Mouse (Mus musculus) adrenal gland, adult 2 months (tissue): ENCODE data around the gene Noto. TPM values are rescaled to one million over a fixed set of nuclear protein-coding genes. Genes with fewer than 3 reads are reported as not detected.

Experiments used
- DNase-seq: peaks from one replicate; pipeline ENCODE4 v3.0.0; 2021
- long read RNA-seq: library from polyadenylated mRNA; stranded (forward); transcript quantifications from one replicate; pipeline ENCODE4 v2.0.0, GENCODE M21; 2021
- polyA plus RNA-seq: library from polyadenylated mRNA; depleted of rRNA; stranded (reverse); fragments of >200 nt; gene quantifications from 2 replicates; pipeline ENCODE4 v1.2.3, GENCODE M21; 2012; rRNA removed
- total RNA-seq, 2 experiments: library from RNA; stranded (reverse); gene quantifications; 2 replicates each; pipeline ENCODE4 v1.2.3; 2021

The Noto gene
- total RNA-seq (not detected), polyA plus RNA-seq (not detected in 2 replicates)
- long read RNA-seq = 0 reads

- peak; percentile 50 for DNase-seq
Observed at GRCm38 (mm10) chr6:85423836-85424379, at the start of gene Noto. TSS of gene Noto (plus strand) at chr6:85423886.

DNA sequence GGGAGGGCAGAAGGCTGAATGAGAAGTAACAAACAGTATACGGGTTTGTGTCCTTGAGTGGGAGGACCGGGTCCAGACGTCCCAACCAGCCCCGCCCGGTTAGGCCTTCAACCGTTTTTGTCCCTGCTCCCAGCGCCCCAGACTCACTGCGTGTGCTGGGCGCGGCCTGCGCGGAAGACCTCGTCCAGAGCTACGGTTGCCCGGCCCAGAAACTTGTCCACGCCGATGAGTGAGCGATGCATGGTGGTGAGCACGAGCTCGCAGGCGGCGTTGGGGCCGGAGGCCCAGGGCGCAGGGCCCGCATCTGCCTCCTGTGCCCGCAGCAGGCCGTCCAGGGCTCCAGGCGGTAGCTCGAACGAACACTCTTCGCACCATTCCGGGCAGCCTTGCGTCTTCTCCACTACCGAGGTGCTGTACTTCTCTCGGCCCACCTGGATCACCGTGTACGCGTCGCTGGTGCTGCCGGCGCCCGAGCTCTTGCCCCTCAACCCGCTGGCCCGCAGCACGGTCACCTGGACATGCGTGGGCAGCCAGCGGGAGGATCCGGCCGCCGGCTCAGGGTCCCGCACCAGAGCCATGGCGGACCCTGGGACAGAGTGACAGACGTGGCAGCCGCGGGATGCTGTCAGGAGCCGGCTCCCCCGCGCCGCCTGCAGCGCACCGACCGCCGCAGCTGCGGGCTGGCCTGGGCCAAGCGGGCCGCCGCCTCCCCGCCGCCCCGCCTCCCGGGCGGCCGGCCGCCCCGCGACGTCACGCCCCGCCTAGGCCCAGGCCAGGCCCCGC lies 49.5 kb upstream of the Noto start, which contains the start of gene Rab11fip5:
Rab11fip5 (minus strand) TSS at position 684 of the 783 bp plus-strand sequence.
- peak; percentile 72 for DNase-seq

DNA sequence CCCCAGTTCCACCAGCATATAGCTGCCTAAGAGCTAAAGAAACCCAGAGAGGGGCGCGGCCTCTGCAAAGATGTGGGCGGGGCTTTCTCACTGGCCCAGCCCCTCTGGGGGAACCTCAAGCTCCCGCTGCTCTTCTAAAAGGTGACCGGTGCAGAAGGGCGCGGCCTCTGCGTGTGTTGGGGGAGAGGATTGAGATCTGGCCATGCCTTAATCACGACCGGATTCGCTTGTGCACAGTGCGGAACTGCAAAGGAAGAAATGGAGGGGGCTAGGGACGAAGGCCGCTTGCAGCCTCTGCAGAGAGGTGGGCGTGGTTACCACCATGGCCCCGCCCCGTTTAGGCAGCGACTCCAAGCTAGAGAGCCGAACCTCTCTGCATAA lies 49.0 kb upstream of the Noto start:
- DNase-seq = peak; percentile 98

DNA sequence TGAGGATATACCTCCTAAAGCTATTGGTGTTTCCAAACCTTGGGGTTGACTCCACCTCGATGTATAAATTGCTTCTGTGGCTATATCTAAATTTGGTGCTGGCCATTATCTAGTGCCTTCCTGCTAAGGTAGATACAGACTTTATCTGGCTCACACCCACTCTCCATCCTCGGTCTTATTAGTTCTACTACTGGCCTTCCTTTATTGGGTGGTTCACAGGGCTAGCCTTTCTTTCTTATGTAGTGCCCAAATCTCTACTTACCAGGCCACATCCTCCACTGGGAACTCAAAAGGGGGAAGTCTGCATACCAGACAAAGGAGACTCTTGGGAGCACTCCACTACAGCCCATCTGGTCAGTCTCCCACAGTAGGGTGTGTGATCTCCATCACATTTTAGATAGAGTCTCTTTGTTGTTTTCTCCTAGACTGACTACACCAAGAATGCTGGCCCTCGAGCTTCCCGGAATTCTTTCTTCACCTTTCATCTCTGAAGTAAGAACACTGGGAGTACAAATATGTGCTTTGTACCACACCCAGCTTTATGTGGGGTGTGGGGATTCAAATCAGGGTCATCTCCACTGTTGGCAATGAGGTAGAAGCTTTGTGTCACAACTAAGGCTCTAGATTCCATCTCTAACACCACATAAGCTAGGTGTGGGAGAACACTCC lies 46.5 kb upstream of the Noto start:
- no peak for DNase-seq

DNA sequence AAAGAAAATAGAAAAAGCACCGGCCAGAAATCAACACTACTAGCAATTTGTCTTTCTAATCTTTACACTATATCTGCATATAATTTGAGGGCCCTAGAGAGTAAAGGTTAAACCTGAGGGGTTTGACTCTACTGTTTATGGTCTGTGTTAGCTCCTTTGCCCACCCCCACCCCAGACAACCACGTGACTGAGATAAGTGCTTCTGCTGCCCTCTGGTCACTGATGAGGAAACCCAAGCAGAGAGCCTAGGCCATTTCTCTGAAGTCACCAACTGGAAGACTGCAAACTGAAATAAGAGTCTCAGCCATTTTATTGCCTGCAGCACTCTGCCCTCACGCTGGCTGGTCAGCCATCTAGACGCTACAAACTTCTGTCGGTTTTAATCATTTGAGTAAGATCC lies 45.8 kb upstream of the Noto start:
- no peak for DNase-seq

DNA sequence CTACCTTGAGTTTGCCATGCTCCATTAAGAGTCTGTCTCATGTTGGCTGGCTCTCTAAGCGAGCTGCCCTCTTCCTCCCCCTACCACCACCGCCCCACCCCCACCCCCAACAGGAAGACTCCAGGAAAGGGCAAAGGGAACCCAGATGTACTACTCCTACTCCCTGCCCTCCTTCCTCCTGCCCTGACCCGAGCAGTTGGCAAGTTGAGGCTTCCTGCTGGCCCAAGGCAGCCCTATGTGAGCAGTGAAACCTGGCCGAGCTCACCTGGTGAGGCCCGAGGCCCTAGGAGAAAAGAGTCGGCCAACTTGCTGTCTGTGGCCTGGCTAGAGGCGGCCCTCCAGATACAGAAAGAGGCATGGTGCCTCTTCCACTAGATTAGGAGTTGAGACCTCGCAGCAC lies 45.1 kb upstream of the Noto start:
- DNase-seq = no peak

- peak; percentile 86 for DNase-seq
Observed at GRCm38 (mm10) chr6:85380201-85380900, 43.3 kb upstream of the Noto start.

DNA sequence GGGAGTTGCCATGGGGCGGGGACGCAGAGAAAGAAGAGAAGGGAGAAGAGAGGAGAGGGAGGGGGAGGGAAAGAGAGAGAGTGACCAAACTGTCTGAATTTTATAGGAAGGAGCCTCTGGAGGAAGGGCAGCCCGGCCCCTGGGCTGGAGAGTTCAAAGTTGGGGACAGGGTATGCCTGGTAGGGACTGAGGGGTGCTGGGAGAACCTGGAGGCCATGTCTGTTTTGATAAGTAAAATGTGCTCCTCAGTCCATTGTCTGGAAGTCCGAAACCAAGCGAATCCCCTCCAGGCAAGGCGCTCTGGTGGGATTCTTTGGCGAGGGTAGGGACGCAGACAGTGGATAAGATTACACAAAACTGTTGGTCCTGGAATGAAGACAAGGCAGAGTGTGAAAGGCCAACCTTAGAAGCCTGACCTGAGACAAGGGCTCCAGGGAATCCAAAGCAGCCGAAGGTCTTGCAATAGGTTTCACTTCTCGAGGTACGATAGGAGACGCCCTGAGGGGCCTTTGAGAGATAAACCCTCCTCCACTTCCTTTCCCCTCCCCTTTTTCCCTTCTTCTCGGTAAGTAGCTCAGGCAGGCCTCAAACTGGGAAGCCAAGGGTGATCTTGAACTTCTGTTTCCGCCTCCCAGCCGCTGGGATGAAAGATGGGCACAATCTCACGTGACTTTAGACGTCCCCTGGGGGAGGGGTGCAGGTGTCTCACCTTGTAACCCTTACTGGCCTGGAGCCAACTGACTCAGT lies 42.6 kb upstream of the Noto start:
- DNase-seq = no peak

DNA sequence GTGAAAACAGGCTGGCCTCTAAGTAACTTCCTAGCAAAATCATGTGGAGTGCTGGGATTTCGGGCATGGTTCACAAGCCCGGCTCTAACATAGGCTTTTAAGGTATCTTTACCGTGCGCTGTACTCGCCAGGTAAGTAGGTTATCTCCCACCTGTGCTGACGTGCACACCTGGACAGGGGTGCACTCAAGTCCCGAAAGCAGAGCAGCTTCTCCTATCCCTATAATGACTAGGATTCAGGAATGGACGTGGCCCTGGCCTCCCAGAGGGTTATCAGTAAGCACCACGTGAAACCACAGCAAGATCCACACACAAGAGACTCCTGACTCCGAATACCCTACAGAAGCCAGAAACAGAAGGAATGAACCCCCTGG lies 42.1 kb upstream of the Noto start:
- DNase-seq = no peak

GRCm38 (mm10) chr6:85382791-85383190 lies 40.9 kb upstream of the Noto start:
- DNase-seq = peak; percentile 43

DNA sequence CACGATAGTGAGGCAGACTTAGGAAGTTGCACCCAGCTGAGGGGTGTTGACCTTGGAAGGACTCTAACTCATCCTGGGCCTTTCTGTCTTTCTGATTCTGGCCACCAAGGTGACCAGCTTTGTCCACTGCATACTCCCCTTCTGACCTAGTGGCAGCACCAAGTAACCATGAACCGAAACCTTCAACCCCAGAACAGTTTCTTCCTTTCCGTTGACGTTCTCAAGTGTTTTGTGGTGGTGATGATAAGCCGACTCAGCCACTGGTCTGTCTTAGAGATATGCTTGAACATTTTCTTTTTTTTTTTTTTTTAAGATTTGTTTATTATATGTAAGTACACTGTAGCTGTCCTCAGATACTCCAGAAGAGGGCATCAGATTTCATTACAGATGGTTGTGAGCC lies 35.1 kb upstream of the Noto start:
- no peak for DNase-seq

DNA sequence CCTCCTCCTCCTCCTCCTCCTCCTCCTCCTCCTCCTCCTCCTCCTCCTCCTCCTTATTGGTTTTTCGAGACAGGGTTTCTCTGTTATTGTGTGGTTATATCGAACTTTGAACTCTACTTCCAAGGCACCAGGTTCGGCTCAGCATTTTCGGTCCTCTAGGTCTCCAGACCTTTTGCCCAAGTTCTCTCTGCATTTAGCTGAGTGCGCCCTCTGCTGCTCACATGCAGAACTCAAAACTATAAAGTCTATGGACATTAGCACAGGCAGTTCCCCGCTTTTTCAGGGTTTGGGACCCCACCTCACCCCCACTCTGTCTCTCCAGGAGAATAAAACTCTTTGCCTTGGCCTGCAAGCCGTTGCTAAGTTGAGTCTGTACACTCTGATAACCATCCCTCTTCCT lies 31.9 kb upstream of the Noto start:
- peak; percentile 53 for DNase-seq

DNA sequence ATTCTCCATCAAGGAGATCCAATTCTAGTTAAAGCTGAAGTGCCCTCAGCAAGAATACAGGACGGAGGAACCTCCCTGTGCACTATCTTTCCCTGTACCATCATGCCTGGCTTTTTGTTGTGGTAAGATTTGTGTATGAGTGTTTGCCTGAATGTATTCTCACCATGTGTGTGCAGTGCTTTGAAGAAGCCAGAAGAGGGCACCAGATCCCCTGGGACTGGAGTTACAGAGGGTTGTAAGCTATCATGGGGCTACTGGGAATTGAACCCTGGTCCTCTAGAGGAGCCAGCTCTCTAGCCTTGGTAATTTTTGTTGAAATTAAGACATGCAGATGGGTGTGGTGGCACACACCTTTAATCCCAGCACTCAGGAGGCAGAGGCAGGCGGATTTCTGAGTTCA lies 28.3 kb upstream of the Noto start:
- DNase-seq = no peak

DNA sequence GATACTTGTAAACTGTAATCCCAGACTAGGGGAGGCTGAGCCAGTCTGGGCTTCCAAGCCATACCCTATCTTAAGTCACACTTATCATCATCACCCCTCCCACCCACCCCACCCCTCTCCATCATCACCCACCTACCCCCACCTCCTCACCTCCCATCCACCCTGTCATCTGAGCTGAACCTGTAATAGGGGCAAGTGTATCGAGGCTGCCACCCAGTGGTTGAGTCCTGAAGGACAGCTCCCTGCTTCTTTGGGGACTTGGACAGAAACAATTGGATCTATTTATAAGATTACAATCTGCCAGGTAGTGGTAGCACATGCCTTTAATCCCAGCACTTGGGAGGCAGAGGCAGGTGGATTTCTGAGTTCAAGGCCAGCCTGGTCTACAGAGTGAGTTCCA lies 26.5 kb upstream of the Noto start:
- DNase-seq = peak; percentile 50

DNA sequence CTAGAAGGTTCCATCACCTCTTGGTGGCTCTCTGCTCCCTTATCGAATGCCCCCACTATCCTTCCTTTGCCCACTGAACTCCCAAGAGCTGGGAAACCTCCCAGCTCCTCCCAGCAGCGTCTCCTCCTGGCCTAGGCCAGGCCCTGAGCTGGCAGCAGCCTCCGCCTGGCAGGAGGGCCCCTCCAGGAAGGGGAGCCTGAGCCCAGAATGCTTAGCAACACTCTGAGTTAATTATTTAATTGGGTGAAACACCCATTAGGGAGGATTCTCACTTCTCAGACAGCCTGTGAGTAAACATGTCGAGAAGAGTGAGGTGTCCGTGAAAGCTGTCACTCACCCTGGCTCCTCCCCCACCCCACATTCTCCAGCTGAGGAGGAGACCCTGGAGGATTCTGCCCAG lies 24.0 kb upstream of the Noto start:
- DNase-seq = no peak

GRCm38 (mm10) chr6:85402613-85403012 lies 21.1 kb upstream of the Noto start:
- no peak for DNase-seq

GRCm38 (mm10) chr6:85403039-85403438 lies 20.6 kb upstream of the Noto start:
- DNase-seq = no peak

- DNase-seq = no peak
Observed at GRCm38 (mm10) chr6:85409003-85409402, 14.7 kb upstream of the Noto start.

DNA sequence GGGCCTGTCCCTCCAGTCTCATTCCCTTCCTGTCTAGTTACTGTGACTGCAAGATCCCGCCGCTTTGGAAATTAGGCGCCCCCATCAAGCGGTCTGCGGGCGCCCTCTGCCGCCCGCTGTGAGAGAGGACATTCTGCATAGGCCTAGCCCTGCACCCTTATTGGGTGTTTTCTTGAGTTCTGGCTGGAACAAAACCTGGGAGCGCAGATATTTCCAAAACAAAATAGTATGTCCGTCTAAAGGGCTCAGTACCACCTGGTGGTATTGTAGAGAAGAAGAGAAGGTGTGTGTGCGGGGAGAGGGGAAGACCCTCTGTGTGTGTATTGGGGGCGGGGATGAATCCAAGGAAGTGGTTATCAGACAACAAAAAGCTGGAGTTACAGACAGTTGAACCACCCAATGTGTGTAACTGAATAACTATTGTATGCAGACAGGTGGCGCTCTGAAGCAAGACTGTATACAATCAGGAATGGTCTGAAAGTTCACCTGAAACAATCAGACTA lies 12.9 kb upstream of the Noto start:
- peak; percentile 52 for DNase-seq

DNA sequence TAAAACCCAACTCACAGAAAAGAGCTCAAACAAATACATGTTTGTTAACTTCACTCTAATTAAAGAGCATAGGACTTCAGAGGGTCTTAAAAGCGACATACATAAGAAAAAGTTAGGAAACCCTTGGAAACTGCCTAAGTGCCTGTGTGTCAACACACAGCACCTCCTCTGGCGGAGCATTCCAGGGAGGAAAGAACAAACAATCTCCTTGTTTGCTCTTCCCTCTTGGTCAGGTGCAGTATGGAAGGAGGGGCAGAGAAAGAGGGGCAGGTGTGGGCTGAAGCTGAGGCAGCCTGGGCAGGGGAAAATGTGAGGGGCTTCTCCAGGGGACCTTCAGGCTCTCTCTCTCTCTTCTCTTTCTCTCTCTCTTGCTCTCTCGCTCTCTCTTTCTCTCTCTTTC lies 7.9 kb upstream of the Noto start:
- no peak for DNase-seq

GRCm38 (mm10) chr6:85419150-85419549 lies 4.5 kb upstream of the Noto start:
- DNase-seq = no peak
